Mouse (Mus musculus) CD4-positive, CD25-positive, alpha-beta regulatory T cell, adult 4 months (primary cell): ENCODE data around the gene Slc39a2. TPM values are rescaled to one million over a fixed set of nuclear protein-coding genes. Genes with fewer than 3 reads are reported as not detected.
"Not testable (repeated sequence)": the region's sequence is repeated elsewhere in the genome, so short reads cannot be mapped to it uniquely, and the experiment has no call there.

Experiments used
- ATAC-seq: one replicate; pipeline ENCODE4 v1.8.0; 2017
- polyA plus RNA-seq, 2 experiments: library from polyadenylated mRNA; unstranded; fragments of 100-300 nt; shearing (Covaris generic); gene quantifications; one replicate each; pipeline ENCODE4 v1.2.1; 2017

Slc39a2 gene
- polyA plus RNA-seq = under 1 TPM; 0.39 to 0.71 TPM

GRCm38 (mm10) chr14:51892191-51892939, at the start of gene Slc39a2:
Gene Slc39a2, plus strand, starts transcription at chr14:51892889.
- ATAC-seq = peak; percentile 75

DNA sequence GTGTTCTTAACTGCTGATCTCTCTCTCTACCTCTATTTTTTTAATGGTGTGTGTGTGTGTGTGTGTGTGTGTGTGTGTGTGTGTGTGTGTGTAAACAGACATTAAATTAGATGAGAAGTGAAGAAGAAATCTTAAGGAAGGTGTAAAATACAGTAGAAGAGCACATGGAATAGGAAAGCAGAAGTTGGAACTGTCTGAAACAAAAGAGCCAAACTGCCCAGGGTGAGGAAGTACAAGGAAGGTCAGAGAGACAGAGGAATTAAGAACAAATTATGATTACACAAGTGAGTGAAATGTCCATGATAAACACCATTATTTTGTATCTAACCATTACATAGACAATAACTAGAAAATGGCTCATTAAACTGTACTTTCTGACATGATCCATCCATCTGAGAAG, 48.8 kb upstream of the Slc39a2 start:
- no peak for ATAC-seq

GRCm38 (mm10) chr14:51846566-51846965, 46.1 kb upstream of the Slc39a2 start:
- no peak for ATAC-seq

DNA sequence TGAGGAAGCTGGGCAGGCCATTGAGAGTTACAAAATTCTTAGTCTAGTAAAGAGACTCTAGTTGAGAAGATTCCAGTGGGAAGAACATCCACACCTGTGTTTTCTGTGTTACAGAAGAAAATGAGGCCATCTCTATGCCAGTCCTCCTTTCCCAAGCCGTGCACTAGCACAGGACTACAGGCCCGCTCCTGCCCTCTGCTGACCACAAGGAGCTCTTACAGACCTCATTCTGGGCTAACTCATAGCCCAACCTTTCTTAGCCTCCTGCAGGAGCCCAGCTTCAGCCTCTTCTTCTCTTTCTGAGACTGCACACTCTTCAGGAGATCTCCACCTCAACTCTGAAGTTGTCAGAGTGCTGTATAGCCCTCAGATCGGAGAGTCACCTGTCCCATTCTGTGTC, 41.7 kb upstream of the Slc39a2 start:
- not testable (repeated sequence) for ATAC-seq

DNA sequence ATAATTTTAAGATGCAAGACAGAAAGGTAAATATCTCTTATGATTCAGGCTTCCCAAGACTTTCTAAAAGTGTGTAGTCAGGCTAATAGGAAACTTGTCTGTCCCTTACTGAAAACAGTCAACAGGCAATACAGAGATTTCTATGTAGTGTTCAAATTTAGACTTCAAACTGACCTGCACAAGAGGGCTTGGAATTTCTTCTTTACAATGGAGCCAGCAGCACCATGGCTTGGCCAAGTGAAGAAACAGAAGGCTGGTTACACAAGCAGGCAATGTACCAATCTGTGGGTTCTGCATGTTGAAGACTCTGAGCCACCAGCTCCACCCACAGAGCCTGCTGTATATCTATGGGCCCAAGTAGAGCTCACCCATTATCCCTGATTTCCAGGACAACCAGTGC, 39.3 kb upstream of the Slc39a2 start, which contains the start of gene Ear6:
Gene Ear6, plus strand, starts transcription at position 301 of the 400 bp plus-strand sequence.
- ATAC-seq = no peak

DNA sequence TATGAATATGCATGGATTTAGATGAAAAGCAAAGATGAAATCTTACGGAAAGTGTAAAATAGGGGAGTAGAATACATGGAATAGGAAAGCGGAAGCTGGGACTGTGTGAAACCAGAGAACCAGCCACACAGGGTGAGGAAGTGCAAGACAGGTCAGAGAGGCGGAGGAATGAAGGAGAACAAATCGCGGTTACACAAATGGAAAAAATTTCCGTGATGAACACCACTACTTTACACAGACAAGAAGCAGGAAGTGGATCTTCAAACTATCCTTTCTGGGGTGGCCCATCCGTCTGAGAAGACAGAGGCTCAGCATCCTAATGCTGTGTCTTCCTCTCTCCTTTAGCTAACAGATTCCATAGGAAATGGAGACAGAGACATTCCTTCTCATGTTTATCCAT, 37.4 kb upstream of the Slc39a2 start:
- not testable (repeated sequence) for ATAC-seq

DNA sequence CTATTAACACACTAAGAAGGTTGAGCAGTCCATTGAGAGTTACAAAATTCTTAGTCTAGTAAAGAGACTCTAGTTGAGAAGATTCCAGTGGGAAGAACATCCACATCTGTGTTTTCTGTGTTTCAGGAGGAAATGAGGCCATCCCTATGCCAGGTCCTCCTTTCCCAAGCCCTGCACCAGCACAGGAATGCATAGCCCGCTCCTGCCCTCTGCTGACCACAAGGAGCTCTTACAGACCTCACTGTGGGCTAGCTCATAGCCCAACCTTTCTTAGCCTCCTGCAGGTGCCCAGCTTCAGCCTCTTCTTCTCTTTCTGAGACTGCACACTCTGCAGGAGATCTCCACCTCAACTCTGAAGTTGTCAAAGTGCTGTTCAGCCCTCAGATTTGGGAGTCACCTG, 29.1 kb upstream of the Slc39a2 start:
- not testable (repeated sequence) for ATAC-seq

DNA sequence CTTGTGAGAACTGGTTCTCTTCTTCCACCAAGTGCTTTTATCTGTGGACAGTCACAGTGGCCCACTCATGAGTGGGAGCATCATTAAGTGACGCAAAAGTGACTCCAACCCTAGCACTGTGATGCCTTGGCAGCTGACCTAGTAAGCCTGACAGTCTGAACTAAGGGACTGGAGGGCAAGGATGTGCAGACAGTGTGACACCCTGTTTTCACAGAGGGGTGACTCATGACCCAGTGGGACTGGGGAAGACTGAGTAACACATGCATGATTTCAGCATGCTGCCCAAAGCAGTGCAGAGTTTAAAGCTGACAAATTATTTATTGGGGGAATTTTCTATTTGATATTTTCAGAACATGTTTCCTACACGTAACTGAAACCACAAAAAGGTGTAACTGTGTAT, 21.9 kb upstream of the Slc39a2 start:
- ATAC-seq = peak; percentile 26

DNA sequence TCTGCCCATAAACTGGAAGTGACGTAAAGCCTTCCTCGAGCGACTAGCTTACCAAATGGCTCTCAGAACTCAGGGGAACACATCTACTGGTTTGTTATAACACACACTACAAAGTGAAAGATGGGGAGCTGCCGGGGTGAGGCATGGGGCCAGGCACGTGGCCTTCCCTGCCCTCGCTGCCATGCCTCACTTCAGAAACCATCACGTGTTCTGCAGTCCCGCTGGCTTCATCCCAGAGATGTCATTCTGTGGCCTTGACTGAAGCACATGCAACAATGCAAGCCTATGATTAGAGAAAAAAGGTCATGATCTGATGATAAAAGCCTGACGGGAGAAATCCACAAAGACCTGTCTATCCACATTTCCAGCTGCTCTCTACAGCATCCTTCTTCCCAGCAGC, 20.9 kb upstream of the Slc39a2 start:
- no peak for ATAC-seq

DNA sequence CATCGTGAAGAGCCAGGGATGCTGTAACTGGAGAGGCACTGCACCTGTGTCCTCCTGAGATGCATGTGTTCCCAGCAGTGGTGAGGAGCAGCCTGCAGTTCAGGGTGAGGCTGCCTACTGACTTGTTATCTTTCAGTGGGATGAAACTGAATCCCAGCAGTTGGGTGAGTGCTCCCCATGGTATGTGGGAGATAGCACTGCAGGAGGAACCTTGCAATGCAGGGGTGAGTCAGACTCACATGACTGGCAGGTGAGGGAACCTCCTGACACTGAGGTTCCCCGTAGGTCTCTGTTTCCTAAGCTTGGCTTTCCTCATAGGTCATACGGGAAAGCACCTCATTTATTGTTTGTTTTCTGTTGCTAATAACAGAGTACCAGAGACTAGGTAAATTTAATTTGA, 15.2 kb upstream of the Slc39a2 start:
- ATAC-seq = no peak

DNA sequence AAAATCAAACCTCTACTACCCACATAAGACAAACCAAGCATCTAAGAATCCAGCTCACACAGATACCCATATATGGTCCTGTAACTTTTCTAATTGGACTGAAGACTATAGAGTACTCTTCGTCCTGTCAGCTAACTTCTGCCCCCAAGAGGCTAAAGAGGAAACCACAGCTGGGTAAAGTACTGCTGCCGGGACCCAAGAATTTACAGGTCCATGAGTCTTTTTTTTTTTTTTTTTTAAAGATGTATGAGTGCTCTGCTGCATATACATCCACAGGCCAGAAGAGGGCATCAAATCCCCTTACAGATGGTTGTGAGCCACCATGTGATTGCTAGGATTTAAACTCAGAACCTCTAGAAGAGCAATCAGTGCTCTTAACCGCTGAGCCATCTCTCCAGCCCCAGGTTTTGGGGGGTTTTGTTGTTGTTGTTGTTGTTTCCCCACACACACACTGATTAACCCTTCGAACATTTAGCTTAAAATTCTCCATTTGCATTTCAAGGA, 9.1 kb upstream of the Slc39a2 start:
- ATAC-seq = peak; percentile 66

DNA sequence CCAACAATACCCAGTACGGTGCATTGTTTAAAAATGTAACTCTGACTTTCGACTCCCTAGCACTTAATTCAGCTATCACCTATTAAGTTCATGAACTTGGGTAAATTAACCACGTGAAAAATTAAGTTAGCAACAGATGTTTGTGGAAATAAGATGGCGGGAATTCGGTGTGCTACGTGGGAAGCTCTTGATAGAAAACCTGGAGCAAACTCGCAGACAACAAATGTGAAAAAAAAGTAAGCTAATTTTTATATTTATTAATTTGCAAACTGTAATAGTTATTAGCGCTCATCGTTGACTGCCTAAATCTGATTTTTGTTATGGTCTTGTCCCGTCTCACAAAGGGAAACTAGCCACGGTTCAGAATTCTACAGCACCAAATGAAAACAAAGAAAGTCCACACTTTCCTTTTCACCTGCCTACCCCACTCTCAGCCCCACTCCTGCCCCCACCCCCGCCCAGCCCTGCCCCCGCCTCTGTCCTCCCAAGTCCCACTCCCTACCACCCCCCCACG, 8.6 kb upstream of the Slc39a2 start:
- ATAC-seq = no peak

DNA sequence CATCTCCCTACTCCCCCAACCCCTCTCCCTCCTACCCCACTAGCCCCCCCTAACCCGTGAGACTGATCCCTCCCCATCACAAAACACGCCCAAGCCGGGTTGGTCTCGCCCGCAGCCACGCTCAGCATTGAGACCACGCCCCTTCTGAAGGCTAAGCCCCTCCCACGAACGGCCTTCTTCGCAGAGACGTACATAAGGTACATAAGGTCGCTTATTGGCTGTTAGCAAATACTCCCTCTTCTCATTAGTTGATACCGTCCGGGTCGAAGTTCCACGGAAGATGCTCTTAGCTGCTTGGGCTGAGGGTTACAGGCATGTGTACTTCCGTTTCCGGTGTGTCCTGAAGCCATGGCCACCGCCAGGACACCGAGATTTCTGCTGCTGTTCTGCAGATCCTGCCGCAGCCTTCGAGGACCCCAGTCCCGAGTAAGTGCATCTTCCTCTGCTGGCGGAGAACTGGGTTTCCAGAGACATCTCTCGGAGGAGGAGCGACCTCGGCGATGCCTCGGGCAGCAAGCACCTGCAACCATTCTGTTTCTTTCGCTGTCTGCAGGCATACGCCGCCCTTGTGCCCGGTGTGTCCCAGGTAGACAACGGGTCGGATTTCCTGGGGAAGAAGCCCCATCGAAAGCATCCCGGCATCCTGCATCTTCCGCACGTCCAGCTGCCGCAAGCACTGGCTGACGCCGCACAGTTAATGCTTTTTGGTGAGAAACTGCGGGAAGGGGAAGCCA, 7.9 kb upstream of the Slc39a2 start, which contains the start of gene Mettl17:
Gene Mettl17, plus strand, starts transcription at position 245 of the 734 bp plus-strand sequence.
- peak; percentile 92 for ATAC-seq

DNA sequence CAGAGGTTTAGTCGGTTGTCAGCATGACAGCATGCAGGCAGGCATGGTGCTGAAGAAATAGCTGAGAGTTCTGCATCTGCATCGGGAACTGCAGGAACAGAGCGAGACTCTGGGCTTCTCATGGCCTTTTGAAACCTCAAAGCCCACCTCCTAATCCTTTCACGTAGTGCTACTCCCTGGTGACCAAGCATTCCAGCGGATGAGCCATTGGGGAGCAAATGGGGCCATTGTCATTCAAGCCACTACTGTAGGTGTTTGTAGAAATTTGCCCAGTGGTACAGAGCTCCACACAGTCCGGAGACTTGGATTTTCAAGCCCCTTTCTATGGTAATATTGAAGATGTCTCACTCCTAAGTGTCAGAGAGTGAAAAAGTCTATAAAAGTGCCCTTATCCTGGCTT, 6.6 kb upstream of the Slc39a2 start:
- no peak for ATAC-seq

DNA sequence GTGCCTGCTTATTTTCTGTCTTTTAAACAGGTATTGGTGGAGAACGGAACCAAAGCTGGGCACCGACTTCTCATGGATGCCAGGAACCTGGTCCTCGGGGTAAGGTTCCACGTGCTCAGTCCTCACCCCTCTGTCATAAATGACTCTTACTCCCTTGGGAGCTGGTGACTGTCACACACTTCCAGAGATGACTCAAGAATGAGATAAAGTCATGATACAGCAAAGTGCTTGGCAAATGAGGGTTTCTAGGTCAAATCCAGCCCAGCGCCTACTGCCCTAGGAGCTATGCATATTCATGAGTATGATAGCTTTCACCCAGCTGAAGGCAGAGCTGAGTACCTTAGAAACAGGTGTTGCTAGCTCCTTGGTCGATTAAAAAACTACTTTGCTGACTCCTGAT, 2.9 kb upstream of the Slc39a2 start:
- no peak for ATAC-seq

DNA sequence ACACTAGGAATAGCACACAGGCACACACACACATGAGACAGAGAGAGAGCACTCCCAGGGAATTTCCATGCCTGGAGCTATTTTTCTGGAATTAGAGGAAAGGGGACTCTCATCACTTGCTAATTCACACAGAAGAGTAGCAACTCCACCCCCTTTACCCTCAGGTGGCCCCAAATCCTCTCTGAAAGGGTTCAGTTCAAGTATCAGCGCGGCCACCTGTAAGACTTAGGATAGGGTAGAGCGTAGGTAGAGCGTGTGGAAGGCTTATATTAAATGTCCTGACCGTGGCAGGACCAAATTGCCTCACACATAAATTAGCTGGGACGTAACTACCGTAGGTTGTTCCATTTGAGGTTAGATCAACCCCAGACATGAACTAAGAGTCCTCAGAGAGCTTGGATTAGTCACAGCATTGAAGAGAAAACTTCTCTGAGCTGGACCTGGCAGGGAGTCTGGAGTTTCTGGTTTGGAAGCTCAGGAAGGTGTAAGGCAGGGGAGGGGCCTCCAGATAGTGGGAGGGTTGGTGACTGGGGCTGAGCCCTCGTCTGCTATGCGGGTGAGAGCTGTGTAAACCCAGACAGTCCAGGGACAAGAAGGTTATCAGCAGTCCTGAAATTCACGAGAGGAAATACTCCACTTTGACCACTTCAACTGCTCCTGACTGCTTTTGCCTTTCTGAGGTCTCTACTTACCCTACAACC, 555 bp downstream of the Slc39a2 start:
- ATAC-seq = no peak

DNA sequence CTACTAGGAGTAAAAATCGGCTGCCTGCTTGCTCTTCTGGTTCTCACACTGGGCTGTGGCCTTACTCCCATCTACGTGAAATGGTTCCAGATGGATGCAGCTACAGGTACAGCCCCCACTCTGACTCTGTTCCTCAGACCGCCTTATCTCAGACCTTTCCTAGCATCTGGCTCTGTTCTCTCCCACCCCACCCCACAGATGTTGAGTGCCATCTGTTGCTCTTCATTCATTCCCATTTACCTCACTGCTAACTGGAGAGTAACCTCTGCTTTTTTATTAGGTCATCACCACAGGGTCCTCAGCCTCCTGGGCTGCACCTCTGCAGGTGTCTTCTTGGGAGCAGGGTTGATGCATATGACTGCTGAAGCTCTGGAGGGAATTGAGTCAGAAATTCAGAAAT, 1.1 kb downstream of the Slc39a2 start:
- ATAC-seq = no peak

DNA sequence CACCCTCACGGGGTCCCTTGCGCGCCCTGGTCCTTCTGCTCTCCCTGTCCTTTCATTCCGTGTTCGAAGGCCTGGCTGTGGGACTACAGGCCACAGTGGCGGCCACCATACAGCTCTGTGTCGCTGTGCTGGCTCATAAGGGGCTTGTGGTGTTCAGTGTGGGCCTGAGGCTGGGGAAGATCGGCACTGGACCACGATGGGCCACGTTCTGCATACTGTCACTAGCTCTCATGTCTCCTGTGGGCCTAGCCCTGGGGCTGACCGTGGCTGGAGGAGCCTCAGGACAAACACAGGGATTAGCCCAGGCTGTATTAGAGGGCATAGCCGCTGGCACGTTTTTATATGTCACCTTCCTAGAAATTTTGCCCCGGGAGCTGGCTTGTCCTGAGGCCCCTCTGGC, 2.4 kb downstream of the Slc39a2 start:
- ATAC-seq = no peak

- no peak for ATAC-seq
Observed at GRCm38 (mm10) chr14:51896019-51896418, 3.3 kb downstream of the Slc39a2 start.

DNA sequence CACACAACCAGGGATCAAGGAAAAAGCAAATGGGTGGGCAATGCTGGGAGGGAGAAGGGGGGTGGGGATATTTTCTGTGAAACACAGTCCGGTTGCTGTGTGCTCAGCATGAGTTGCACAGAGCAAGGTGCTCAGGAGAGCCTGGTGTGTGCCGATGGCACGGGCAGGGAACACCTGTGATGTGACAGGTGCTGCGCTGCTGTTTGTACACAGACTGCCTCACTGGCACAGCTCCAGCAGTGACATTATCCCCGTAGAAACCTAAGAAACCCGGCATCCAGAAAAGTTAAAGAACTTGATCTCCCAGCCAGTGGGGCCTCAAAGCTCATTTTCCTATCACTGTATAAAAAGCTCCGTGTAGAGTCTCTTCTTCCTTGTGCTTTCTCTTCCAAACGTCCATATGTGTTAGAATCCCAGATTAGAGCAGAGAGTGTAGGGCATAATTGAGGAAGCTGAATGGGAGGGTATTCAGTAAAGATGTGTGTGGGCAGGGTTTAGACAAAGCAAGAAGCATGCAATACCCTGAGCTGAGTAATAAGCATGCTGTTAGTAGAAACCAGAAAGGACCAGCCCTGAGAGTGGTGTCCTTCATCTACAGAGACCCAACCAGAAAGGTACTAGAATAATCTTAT, 4.0 kb downstream of the Slc39a2 start:
- no peak for ATAC-seq

GRCm38 (mm10) chr14:51899351-51899750, 6.7 kb downstream of the Slc39a2 start:
- no peak for ATAC-seq
